ENCODE assay signal across 8 mouse cellular contexts in the genomic region with DNA sequence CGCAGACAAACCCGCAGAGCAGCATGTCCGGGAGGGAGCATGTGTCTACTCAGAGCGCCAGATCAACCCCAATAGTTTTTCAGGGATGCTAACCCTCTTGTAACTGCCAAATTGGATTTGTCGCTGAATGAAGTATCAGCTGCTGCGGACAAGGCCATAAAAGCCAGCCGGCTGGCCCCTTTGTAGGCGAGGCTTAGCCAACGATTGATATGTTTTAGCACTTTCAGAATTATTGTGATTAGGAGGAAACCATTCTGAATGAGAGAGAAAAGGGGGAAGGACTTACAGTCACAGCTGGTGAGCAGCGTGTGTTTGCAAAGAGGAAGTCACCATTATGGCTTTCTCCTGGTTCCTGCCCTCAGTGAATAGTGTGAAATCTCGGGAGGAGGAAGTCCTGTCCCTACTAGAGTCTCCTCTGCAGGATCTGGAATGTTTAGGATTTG.
DNase-seq lines count a peak whose midpoint lies in the region; ATAC-seq lines count a peak whose summit lies in the region.

No protein-coding gene starts in this region.

- no peaks in the 10 kb centered on the region for H3K36me3 ChIP-seq in midbrain, embryonic 13.5 days

- H3K9me3 ChIP-seq in midbrain, embryonic 13.5 days, result no peaks in the 10 kb centered on the region

- H3K27me3 ChIP-seq in midbrain, embryonic 13.5 days, result peaks cover 18% of the 10 kb centered on the region

- H3K4me2 ChIP-seq in midbrain, embryonic 13.5 days (replicated peaks), result peak overlapping the region; percentile 42

- H3K9ac ChIP-seq in midbrain, embryonic 13.5 days (replicated peaks), result no peak overlapping the region; the same call in 1 of the 2 replicates

- H3K4me1 ChIP-seq in midbrain, embryonic 13.5 days (replicated peaks), result peaks cover 67% of the 10 kb centered on the region

- WGBS in midbrain, embryonic 13.5 days, result 3% methylated on average over 11 of the region's 11 CpGs

- ATAC-seq in midbrain, embryonic 13.5 days, result peak; percentile 19; the same call in 1 of the 2 replicates

- peak; percentile 27 to 40 for DNase-seq in heart, adult 18-20 months
- no peak for DNase-seq in heart, postnatal 25 days (ENCODE audit: low spot score)
- DNase-seq in embryo, embryonic 11 days, result peak; percentile 72
- DNase-seq in heart, postnatal 4 days, result peak; percentile 13
- no peak for DNase-seq in adrenal gland, postnatal 14 days
- DNase-seq in cerebellum, adult 9-11 months, result no peak
- no peak for DNase-seq in cerebellum, adult 11 months

- no peak overlapping the region for H3K4me3 ChIP-seq in midbrain, embryonic 13.5 days (replicated peaks)

- intact Hi-C loops in heart, postnatal 25 days (cut with DNase I), result no loop called here

- peak overlapping the region; percentile 89 for H3K27ac ChIP-seq in midbrain, embryonic 13.5 days

Comparison
In these comparisons a context has a peak if more than half of its experiments do, and no peak if none do; other contexts are left out.
1. DNase-seq: peak in heart, adult 18-20 months (2 of 2), embryo, embryonic 11 days (single experiment) and heart, postnatal 4 days (single experiment); none in heart, postnatal 25 days (single experiment), adrenal gland, postnatal 14 days (single experiment), cerebellum, adult 9-11 months (single experiment) and cerebellum, adult 11 months (single experiment).